Mouse (Mus musculus): ENCODE data around the gene 2010111I01Rik. TPM values are rescaled to one million over a fixed set of nuclear protein-coding genes. Genes with fewer than 3 reads are reported as not detected.

Gene 2010111I01Rik
- total and polyA plus RNA-seq, 3 experiments, result 13.3 to 19.8 (median 14.4) TPM

GRCm38 (mm10) chr13:63280344-63280743, 315.7 kb downstream of the 2010111I01Rik start:
- H3K27ac ChIP-seq (ENCODE audit: insufficient read depth, low read depth), result no peak overlapping the region
- H3K4me1 ChIP-seq (ENCODE audit: control insufficient read depth in 1 of 2, insufficient read depth in 2 of 2), result peaks cover 0 to 11% of the 10 kb centered on the region in 2 experiments; a peak in 3 of 4 replicates
- no peak for DNase-seq (ENCODE audit: extremely low read depth)
- H3K4me2 ChIP-seq (ENCODE audit: insufficient read depth, low read depth, poor library complexity, severe bottlenecking), result no peak overlapping the region
- no peak overlapping the region for H3K4me3 ChIP-seq (replicated peaks in 1 of 3; ENCODE audit: low read depth in 2 of 3, low read length in 2 of 3, poor library complexity in 1 of 3)
- H3K36me3 ChIP-seq (replicated peaks in 1 of 2; ENCODE audit: control insufficient read depth in 1 of 2, insufficient read depth in 1 of 2, low read length in 1 of 2), result peaks cover 12 to 61% of the 10 kb centered on the region in 2 experiments
- in situ Hi-C loops (cut with MboI; ENCODE audit: low pct_ligation_motif_present, low pct_unique_long_range_greater_than_20kb, low sequenced_read_pairs) (no loop called here), dilution Hi-C loops (cut with MboI; ENCODE audit: extremely low pct_ligation_motif_present, extremely low pct_unique_long_range_greater_than_20kb, low sequenced_read_pairs) (no loop called here)
- H3K79me2 ChIP-seq (replicated peaks; ENCODE audit: control insufficient read depth, extremely low read depth, insufficient read depth, poor library complexity, severe bottlenecking), result no peaks in the 10 kb centered on the region
- no peak overlapping the region for H3K9ac ChIP-seq (ENCODE audit: insufficient read depth, low read depth)
- H3K27me3 ChIP-seq (replicated peaks), result no peaks in the 10 kb centered on the region
- H3K9me3 ChIP-seq (replicated peaks; ENCODE audit: low read length), result no peaks in the 10 kb centered on the region
- TF ChIP-seq ELF1 (IDR thresholded peaks at IDR 0.05; ENCODE audit: low read depth, low read length) (no peak), UBTF (IDR thresholded peaks at IDR 0.05; ENCODE audit: low read depth, low read length) (no peak), KAT2A (IDR thresholded peaks at IDR 0.05; ENCODE audit: insufficient replicate concordance, low read length) (no peak), CHD1 (IDR thresholded peaks at IDR 0.05; ENCODE audit: low read depth, low read length) (no peak), JUN (IDR thresholded peaks at IDR 0.05; ENCODE audit: insufficient read depth, low read depth, low read length) (no peak), MYC (IDR thresholded peaks at IDR 0.05; ENCODE audit: low read depth, low read length) (no peak), SMC3 (IDR thresholded peaks at IDR 0.05; ENCODE audit: low read depth, low read length) (no peak), PAX5 (IDR thresholded peaks at IDR 0.05; ENCODE audit: low read length) (no peak), USF1 (IDR thresholded peaks at IDR 0.05; ENCODE audit: low read depth, low read length) (no peak), POLR2AphosphoS2 (IDR thresholded peaks at IDR 0.05; ENCODE audit: low read depth, low read length) (no peak), ZC3H11A (IDR thresholded peaks at IDR 0.05; ENCODE audit: low read depth, low read length) (no peak), TCF12 (IDR thresholded peaks at IDR 0.05; ENCODE audit: low read depth, low read length) (no peak), JUND (conservative IDR thresholded peaks at IDR 0.05; ENCODE audit: low read depth, low read length) (no peak), MEF2A (IDR thresholded peaks at IDR 0.05; ENCODE audit: borderline replicate concordance, low read depth, low read length) (no peak), MAFK (IDR thresholded peaks at IDR 0.05; ENCODE audit: insufficient replicate concordance, low read length) (no peak), POLR2A (IDR thresholded peaks at IDR 0.05; ENCODE audit: low read depth, low read length) (no peak), ZKSCAN1 (IDR thresholded peaks at IDR 0.05; ENCODE audit: borderline replicate concordance, low read depth, low read length) (no peak), E2F4 (IDR thresholded peaks at IDR 0.05; ENCODE audit: insufficient replicate concordance, low read depth, low read length) (no peak), CTCF (conservative IDR thresholded peaks at IDR 0.05 in 1 of 2, IDR thresholded peaks at IDR 0.05 in 1 of 2; ENCODE audit: low read depth in 2 of 2, low read length in 2 of 2) (no peak)

GRCm38 (mm10) chr13:63281206-63281605, 316.5 kb downstream of the 2010111I01Rik start:
- no peaks in the 10 kb centered on the region for H3K79me2 ChIP-seq (replicated peaks; ENCODE audit: control insufficient read depth, extremely low read depth, insufficient read depth, poor library complexity, severe bottlenecking)
- H3K27ac ChIP-seq (ENCODE audit: insufficient read depth, low read depth), result no peak overlapping the region
- H3K9me3 ChIP-seq (replicated peaks; ENCODE audit: low read length), result no peaks in the 10 kb centered on the region
- H3K4me2 ChIP-seq (ENCODE audit: insufficient read depth, low read depth, poor library complexity, severe bottlenecking), result no peak overlapping the region
- dilution Hi-C loops (cut with MboI; ENCODE audit: extremely low pct_ligation_motif_present, extremely low pct_unique_long_range_greater_than_20kb, low sequenced_read_pairs), result no loop called here
- peaks cover 15 to 65% of the 10 kb centered on the region in 2 experiments for H3K36me3 ChIP-seq (replicated peaks in 1 of 2; ENCODE audit: control insufficient read depth in 1 of 2, insufficient read depth in 1 of 2, low read length in 1 of 2)
- no peak overlapping the region for H3K9ac ChIP-seq (ENCODE audit: insufficient read depth, low read depth)
- DNase-seq (ENCODE audit: extremely low read depth), result no peak
- no peaks in the 10 kb centered on the region for H3K27me3 ChIP-seq (replicated peaks)
- H3K4me3 ChIP-seq (replicated peaks in 1 of 3; ENCODE audit: low read depth in 2 of 3, low read length in 2 of 3, poor library complexity in 1 of 3), result no peak overlapping the region
- TF ChIP-seq MAX (IDR thresholded peaks at IDR 0.05; ENCODE audit: low read length) (no peak), BHLHE40 (IDR thresholded peaks at IDR 0.05; ENCODE audit: low read depth, low read length) (no peak), ZNF384 (IDR thresholded peaks at IDR 0.05; ENCODE audit: low read depth, low read length) (no peak), NRF1 (IDR thresholded peaks at IDR 0.05; ENCODE audit: low read depth, low read length) (no peak), GABPA (IDR thresholded peaks at IDR 0.05; ENCODE audit: insufficient replicate concordance, low read depth, low read length) (no peak), POLR2A (IDR thresholded peaks at IDR 0.05; ENCODE audit: low read depth, low read length) (no peak), KAT2A (IDR thresholded peaks at IDR 0.05; ENCODE audit: insufficient replicate concordance, low read length) (no peak), MAZ (IDR thresholded peaks at IDR 0.05; ENCODE audit: low read depth, low read length) (no peak), MAFK (IDR thresholded peaks at IDR 0.05; ENCODE audit: insufficient replicate concordance, low read length) (no peak), PAX5 (IDR thresholded peaks at IDR 0.05; ENCODE audit: low read length) (no peak), RAD21 (IDR thresholded peaks at IDR 0.05; ENCODE audit: low read depth, low read length) (no peak), RCOR1 (conservative IDR thresholded peaks at IDR 0.05; ENCODE audit: low read depth, low read length) (no peak), ZC3H11A (IDR thresholded peaks at IDR 0.05; ENCODE audit: low read depth, low read length) (no peak), SMC3 (IDR thresholded peaks at IDR 0.05; ENCODE audit: low read depth, low read length) (no peak), JUND (conservative IDR thresholded peaks at IDR 0.05; ENCODE audit: low read depth, low read length) (no peak), ZMIZ1 (IDR thresholded peaks at IDR 0.05; ENCODE audit: low read depth, low read length) (no peak), HCFC1 (IDR thresholded peaks at IDR 0.05; ENCODE audit: low read depth, low read length) (no peak), CHD1 (IDR thresholded peaks at IDR 0.05; ENCODE audit: low read depth, low read length) (no peak)
- in situ Hi-C loops (cut with MboI; ENCODE audit: low pct_ligation_motif_present, low pct_unique_long_range_greater_than_20kb, low sequenced_read_pairs), result no loop called here
- H3K4me1 ChIP-seq (ENCODE audit: control insufficient read depth in 1 of 2, insufficient read depth in 2 of 2), result peaks cover 0 to 9% of the 10 kb centered on the region in 2 experiments; a peak in 3 of 4 replicates

Data from CH12.LX (cell line).